Mouse (Mus musculus) urinary bladder, postnatal 14 days (tissue): ENCODE measurements around the gene Taok3.

Experiments used
- DNase-seq: peaks from one replicate; pipeline ENCODE4 v3.0.0; 2021; ENCODE audit warnings: low spot score

The Taok3 gene

GRCm38 (mm10) chr5:117146165-117146564 is 26.2 kb downstream of the Taok3 start:
- DNase-seq, result no peak

DNA sequence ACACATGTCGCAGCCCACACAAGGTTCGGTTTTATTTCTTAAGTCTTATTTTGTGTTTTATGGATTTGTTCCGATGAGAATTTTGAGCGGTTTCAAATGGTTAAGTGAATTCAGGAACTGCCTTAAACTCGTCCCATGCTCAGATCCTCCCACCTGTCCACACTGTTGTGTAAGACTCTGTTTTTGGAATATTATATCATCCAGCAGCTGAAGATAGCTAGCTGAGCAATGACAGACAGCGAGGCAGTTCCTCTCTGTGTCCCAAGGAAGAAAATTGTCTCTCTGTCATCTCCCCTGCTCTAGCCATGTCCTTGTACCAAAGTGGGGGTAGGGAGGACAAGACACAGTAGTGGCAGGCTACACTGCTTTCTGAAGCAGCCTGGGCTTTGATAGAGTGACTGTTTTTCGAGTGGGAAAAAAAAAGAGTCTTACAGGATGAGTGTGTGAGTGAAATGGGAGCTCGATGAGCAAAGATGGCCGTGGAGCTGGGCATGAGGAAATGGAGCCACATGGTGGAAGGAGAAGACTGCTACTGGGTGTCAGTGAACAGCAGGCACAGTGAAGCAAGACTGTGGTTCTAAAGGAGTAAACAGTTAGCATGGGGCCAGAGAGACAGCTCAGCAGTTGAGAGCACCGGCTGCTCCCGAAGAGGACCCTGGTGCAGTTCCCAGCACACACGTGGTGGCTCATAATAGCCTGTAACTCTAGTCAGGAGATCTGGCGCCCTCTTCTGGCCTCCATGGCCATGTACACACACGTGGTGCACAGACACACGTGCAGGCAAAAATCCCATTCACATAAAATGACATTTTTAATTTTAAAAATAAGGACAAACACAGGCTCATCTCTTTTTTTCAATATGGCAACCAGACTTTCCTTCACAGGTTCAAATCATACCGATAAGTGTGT is 27.5 kb downstream of the Taok3 start:
- no peak for DNase-seq

DNA sequence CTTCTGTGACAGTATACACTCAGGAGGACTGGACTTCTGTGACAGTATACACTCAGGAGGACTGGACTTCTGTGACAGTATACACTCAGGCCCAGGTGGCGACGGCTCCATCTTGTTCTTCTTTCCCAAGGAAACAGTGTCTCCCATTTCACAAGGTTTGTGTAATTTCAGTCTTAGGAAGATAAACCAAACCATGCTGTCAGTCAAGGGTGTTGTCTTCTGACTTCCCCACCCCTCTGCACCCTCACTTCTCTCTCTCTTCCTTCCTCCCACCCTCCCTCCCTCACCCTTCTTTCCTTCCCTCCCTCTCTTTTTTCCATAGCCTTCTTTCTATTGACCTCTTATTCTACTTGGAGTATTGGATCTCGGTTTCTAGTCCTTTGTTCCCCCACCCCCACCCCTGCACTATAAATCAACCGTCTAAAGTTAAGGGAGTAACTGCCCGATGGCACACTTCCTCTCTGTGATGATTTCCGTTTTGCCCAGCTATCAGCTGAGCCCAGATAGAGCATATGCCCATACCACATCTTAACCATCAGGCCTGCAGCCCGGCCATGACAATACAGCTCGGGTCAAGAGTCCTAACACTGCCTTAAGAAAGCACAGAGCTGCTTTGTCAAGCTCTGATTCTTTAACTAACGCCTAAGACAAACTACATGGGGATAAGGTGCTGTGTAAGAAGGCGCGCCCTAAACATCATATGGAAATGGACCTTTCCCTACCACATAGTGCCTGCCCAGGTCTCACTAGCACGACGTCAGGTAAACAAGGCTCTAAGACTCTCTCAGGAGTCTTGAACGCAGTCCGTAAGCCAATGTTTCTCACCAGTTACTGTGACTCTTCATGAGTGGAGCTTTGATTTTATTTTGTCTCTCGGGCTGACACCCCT is 29.4 kb downstream of the Taok3 start:
- DNase-seq, result no peak

- DNase-seq, result no peak
Observed at GRCm38 (mm10) chr5:117150068-117150467, 30.1 kb downstream of the Taok3 start.

GRCm38 (mm10) chr5:117152944-117153343 is 33.0 kb downstream of the Taok3 start:
- no peak for DNase-seq

GRCm38 (mm10) chr5:117153527-117154091 is 33.7 kb downstream of the Taok3 start:
- DNase-seq, result no peak

DNA sequence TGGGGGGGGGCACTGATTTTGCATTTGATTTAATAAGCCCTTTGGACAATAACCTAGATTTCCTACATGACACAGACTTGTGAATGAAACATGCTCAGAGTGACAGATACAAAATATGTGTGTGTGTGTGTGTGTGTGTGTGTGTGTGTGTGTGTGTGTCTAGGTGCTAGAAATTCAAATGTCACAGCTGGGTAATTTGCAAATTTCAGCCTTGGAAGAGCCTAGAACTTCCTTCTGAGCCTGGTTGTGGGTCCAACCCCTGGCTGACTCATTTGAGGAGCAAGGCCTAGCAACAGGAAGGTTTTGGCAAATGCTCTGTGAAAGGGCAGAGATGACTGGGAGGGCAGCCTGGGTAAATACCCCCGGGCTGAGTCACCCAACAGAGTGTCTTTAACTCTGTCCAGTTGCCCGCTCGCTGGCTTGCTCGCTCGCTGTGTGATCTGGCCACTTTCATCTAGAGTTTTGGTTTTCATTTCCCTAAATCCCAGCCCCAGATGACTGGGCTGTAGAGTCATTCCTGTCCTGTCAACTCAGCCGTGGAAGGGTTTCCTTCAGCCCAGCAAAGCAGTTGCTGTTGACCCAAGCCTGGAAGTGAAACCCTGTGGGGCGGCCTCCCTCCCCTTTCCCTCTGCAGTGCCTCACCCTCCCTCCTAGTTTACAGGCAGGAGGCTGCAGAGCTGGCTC is 38.5 kb downstream of the Taok3 start:
- peak; percentile 77 for DNase-seq

DNA sequence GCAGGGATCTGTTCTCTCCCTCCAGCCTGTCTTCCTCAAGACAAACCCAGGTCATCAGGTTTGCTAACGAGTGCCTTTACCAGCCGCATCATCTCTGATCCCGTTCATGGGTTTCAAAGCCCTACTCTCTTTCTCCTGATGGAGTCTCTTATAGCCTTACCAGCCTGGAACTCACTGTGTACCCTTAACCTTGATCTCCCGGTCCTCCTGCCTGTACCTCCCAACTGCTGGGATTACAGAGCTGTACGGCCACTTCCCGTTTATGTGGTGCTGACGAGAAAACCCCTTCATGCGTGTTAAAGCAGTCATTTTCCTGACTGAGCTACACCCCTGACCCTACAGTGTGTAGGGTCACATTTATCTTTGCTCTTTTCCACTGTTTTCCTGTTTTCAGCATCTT is 39.4 kb downstream of the Taok3 start:
- DNase-seq, result no peak

- no peak for DNase-seq
Observed at GRCm38 (mm10) chr5:117159805-117160291, 39.9 kb downstream of the Taok3 start.

- no peak for DNase-seq
Observed at GRCm38 (mm10) chr5:117160499-117160898, 40.6 kb downstream of the Taok3 start.

GRCm38 (mm10) chr5:117163790-117164189 is 43.9 kb downstream of the Taok3 start:
- no peak for DNase-seq

- DNase-seq, result no peak
Observed at GRCm38 (mm10) chr5:117164516-117164915, 44.6 kb downstream of the Taok3 start.

GRCm38 (mm10) chr5:117164923-117165322 is 45.0 kb downstream of the Taok3 start:
- no peak for DNase-seq

DNA sequence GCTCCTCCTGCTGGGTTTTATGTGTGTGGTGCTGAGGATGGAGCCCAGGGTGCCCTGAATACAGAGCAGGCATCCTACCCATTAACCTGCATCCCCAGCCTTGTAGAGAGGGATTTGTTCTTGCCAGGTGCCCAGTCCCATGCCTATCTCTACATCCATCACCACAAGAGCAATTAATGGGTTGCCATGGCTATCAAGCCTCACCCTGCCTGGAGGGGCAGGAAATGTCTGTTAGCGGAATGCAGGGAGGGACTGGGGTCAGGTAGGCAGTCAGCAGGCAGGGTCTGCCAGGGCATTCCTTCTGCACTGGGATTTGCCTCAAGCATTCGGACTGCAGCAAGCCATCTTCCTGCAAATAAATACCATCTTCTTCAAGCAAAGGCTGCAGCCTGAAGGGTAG is 46.0 kb downstream of the Taok3 start:
- DNase-seq, result no peak

- no peak for DNase-seq
Observed at GRCm38 (mm10) chr5:117166811-117167365, 47.0 kb downstream of the Taok3 start.

- no peak for DNase-seq
Observed at GRCm38 (mm10) chr5:117168351-117169100, 48.6 kb downstream of the Taok3 start.

DNA sequence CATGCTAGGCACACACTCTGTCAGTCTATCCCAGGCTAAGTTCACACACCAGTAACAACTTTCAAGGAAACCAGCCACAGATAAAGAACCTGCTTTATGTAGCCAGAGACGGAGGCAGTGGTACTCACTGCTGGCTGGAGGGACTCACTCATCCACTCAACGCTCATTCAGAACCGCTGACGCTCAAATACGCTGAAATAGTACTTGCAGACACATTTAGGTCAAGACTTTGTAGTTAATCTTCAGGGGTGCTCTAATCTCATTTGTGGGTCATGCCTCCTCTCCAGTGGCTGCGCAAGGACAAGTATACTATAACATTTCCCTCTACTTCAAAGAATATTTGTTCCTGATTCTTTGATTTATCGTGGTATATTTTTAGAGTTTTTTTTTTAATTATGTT is 54.1 kb downstream of the Taok3 start:
- no peak for DNase-seq

DNA sequence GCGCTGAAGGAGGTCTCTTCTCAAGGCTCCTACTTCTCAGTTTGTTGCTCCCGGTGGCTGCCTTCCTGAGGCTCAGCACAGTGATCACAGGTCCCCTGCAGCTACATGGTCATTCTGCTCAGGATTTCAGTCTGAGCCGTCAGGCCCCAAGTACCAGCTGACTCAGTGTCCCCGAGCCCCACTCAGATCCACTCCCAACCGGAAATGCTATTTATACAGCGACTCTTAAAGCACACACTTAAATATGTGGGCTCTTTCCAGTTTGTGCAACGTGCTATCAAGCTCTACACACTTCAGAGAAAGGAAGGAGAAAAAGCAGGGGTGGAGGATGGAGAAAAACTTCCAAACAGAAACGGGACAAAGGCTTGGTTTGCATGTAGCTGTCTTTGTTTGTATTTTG is 56.0 kb downstream of the Taok3 start:
- no peak for DNase-seq

DNA sequence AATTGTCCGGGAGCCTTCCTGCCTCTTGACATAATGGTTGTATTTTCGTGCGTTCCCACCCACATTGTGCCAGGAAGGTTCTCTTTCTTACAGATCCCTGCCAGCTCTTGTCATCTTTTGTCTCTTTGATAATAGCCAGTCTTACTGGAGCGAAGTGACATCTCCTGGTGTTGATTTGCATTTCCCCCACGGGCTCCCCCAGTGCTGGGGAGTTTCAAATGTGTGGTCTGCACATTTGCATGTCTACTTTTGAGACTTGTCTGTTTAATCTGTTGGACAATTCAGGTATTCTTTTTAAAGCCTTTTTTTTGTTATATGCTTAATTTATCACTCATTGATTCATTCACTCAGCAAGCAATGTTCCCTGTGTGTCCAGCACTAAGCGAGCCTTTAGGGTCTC is 58.1 kb downstream of the Taok3 start:
- no peak for DNase-seq

DNA sequence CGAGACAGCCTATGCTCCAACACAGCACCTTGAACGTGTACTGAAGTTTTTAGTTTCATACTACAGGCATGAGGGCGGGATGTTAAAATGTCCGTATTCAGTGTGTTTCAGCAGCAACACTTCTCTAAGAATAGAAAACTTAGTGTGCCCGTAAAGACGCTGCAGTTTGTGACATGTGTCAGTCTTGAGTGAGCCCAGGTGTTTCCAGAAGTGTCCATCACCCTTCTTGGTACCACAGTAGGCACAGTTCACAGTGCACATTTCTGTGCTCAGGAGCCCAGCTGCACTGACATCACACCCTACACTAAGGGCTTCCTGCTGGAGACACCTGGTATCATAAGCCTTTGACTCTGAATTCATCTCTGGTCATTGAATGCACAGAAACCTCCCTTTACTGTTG is 58.6 kb downstream of the Taok3 start:
- DNase-seq, result no peak

GRCm38 (mm10) chr5:117181921-117182320 is 62.0 kb downstream of the Taok3 start:
- peak; percentile 15 for DNase-seq
